Mouse (Mus musculus): ENCODE measurements around the gene Muc3.

GRCm38 (mm10) chr5:137167539-137167938, 18.4 kb upstream of the Muc3 start:
- TF ChIP-seq ZMIZ1 (IDR thresholded peaks at IDR 0.05; ENCODE audit: low read depth, low read length) (no peak), POLR2AphosphoS2 (IDR thresholded peaks at IDR 0.05; ENCODE audit: low read length) (no peak), POLR2A (IDR thresholded peaks at IDR 0.05; ENCODE audit: control insufficient read depth in 1 of 2, insufficient read depth in 1 of 2, low read depth in 1 of 2, low read length in 2 of 2, poor library complexity in 1 of 2) (no peak), CTCF (IDR thresholded peaks at IDR 0.05 in 2 of 3, conservative IDR thresholded peaks at IDR 0.05 in 1 of 3; ENCODE audit: control insufficient read depth in 1 of 3, insufficient read depth in 1 of 3, low read depth in 2 of 3, low read length in 3 of 3, poor library complexity in 1 of 3, severe bottlenecking in 1 of 3) (no peak), HCFC1 (IDR thresholded peaks at IDR 0.05; ENCODE audit: low read depth, low read length) (no peak), MAX (IDR thresholded peaks at IDR 0.05; ENCODE audit: low read length) (no peak), SIN3A (IDR thresholded peaks at IDR 0.05; ENCODE audit: low read length) (no peak), MEF2A (IDR thresholded peaks at IDR 0.05; ENCODE audit: extremely low read depth, insufficient replicate concordance, low read depth, low read length, poor library complexity, severe bottlenecking) (no peak), TAL1 (IDR thresholded peaks at IDR 0.05; ENCODE audit: low read length) (no peak)

All from MEL (cell line).